Mouse (Mus musculus): Measurements from ENCODE around the gene P2rx3.

- TF ChIP-seq CTCF (IDR thresholded peaks at IDR 0.05; ENCODE audit: low read depth, low read length) (no peak), POLR2A (IDR thresholded peaks at IDR 0.05; ENCODE audit: insufficient read depth, low read length) (no peak)
These were observed 69.8 kb downstream of the P2rx3 start for GRCm38 (mm10) chr2:84967318-84967991.

Data from ES-Bruce4 (cell line).